Mouse (Mus musculus) adrenal gland, adult (tissue): Measurements from ENCODE around the gene Xrcc4.
A peak's percentile ranks its signal among the peaks of the same experiment; 100 is the strongest.
"Not testable (repeated sequence)": the region's sequence is repeated elsewhere in the genome, so short reads cannot be mapped to it uniquely, and the experiment has no call there.

Experiments
- DNase-seq, 2 experiments: peaks; one replicate each; pipeline ENCODE4 v3.0.0; 2022 to 2023; ENCODE audit warnings: low spot score in 1 of 2; ENCODE audit not compliant: inconsistent age in 2 of 2

The Xrcc4 gene

GRCm38 (mm10) chr13:90088962-90089824, at the start of gene Xrcc4, which contains the start of gene Tmem167:
TSS of gene Xrcc4 (minus strand) at chr13:90089608.
TSS of gene Tmem167 (plus strand) at chr13:90089123.
- peak; percentile 98 to 99 for DNase-seq

GRCm38 (mm10) chr13:90136156-90136910, 46.9 kb upstream of the Xrcc4 start:
- no peak for DNase-seq

- DNase-seq = no peak
Measured at GRCm38 (mm10) chr13:90111681-90112080, 22.3 kb upstream of the Xrcc4 start.

GRCm38 (mm10) chr13:90108746-90109145, 19.3 kb upstream of the Xrcc4 start:
- not testable (repeated sequence) for DNase-seq

DNA sequence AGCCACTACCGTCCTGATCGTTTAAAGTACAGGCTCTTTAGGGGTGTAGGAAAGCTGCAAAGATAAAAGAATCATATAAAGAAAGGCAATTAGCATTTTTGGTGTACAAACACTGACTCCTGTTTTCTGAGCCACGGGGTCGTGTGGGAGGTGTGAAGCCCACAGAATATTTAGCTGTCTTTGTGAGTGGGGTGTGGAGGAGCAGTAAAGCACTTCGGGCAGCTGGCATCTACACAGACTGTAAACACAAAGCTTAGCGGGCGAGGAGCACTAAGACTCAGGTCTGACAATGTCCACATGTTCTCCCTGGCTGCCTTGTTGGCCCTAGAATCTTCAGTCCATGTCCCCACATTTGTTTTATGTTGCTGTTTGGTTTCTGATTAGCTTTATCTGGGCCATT, 16.7 kb upstream of the Xrcc4 start:
- no peak for DNase-seq

GRCm38 (mm10) chr13:90101514-90101913, 12.1 kb upstream of the Xrcc4 start:
- no peak for DNase-seq

DNA sequence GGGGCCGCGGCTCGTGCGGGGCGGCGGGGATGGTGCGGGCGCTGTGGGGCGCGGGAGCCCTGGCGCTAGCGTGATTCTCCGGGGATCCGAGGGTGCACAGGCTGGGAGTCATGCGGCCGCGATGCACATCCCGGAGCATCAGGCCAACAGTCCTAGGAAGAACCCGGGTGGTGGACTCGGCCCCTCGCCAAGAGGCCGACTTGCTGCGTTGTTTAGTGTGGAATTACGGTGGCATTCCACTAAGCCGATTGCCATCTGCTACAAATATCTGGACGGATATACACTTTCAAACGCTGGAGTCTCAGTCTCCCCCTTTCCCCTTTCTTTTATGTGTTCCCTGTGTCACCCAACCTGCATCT, 396 bp upstream of the Xrcc4 start:
- DNase-seq = no peak

DNA sequence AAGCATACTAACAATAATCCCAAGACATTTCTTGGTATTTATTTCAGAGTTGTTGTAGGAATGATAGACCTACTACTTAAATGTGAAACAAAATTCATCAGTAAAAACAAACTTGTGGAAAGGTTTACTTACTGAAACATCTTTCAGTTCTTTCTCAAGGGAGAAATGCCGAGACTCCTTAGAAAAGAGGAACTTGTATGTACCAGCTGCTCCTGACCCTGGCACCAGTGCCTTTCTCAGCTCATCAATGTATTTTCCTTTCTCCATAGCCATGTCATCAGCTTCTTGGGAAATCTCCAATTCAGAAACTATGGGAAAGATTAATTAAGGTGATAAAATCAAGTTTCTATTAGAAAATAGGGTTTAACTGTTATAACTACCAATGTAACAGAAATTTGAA, 27.5 kb downstream of the Xrcc4 start:
- DNase-seq = no peak

GRCm38 (mm10) chr13:90052408-90052807, 37.0 kb downstream of the Xrcc4 start:
- DNase-seq = no peak

GRCm38 (mm10) chr13:90051735-90052134, 37.7 kb downstream of the Xrcc4 start:
- peak in 1 of 2 experiments; percentile 24 for DNase-seq

DNA sequence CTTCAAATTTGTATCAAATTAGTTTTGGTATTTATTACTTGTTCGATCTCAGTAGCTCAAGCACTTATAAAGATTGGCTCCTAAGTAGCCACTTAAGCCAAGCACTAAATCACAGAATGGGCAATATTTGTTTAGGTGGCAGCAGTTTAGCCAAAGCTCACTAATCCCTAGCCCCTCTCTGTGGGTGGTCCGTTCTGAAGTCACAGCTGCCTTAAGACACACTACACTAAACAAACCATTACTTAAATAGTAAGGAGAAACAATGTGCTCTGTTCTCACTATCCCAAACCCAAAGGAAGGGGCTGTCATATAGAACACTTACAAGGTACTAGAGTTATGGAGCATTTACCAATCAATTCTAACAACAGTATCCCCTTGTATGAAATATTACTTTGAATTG, 49.8 kb downstream of the Xrcc4 start:
- no peak for DNase-seq

DNA sequence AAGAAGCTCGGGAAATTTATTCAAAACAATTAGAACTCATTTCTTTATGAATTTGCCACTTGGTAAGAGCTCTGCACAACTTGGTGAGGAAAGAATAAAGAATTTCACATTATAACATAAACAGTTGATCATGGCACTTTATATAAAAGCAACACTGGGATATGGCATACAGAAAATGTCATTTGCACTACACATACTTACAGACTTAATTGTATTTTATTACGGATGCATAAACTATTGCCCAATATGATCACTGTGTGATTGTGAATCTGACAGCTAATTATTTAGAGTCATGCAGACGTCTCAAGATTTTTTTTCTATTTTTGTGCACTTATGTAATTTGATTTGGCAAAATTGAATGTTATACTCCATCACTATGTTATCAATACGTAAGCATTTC, 56.4 kb downstream of the Xrcc4 start:
- no peak for DNase-seq

DNA sequence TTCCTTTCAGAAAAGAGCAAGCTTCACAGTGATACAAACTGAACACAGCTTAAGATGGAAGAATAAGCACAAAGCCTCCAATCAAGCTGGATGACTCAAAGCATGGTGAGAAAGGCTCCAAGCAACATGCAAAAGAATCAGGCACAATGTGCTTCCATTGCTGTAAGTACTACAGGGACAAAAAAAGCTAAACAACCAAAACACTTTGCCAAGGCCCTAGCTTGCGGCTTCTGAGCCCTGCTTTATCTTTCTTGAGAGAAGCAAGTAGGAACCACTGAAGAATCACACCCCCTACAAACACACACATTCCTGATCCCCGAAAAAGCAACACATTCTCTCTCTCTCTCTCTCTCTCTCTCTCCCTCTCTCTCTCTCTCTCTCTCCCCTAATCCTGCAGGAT, 56.9 kb downstream of the Xrcc4 start:
- DNase-seq = no peak

GRCm38 (mm10) chr13:90030911-90031310, 58.5 kb downstream of the Xrcc4 start:
- DNase-seq = no peak

- DNase-seq = no peak
Measured at GRCm38 (mm10) chr13:90012620-90013019, 76.8 kb downstream of the Xrcc4 start.

- no peak for DNase-seq
Measured at GRCm38 (mm10) chr13:90012198-90012597, 77.2 kb downstream of the Xrcc4 start.

- no peak for DNase-seq
Measured at GRCm38 (mm10) chr13:90011129-90011528, 78.3 kb downstream of the Xrcc4 start.

DNA sequence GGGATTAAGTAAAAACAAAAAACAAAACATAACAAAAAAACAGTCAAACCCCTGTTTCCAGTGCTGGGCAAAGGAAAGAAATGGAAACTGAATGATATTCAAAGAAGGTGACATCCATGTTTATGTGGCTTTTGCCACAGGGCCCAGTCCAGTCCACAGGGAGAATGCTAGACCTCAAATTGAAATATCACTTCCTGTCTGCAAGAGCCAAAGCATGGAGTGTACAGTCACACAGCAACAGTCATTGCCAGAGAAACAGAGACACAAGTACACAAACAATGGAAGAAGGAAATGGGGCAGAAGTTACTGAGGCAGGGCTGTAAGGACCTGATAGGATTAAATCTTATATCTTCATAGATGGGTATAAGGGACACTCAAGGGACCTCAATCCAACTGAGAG, 79.6 kb downstream of the Xrcc4 start:
- DNase-seq = no peak

GRCm38 (mm10) chr13:90005561-90005960, 83.8 kb downstream of the Xrcc4 start:
- no peak for DNase-seq

GRCm38 (mm10) chr13:89997531-89997930, 91.9 kb downstream of the Xrcc4 start:
- no peak for DNase-seq

DNA sequence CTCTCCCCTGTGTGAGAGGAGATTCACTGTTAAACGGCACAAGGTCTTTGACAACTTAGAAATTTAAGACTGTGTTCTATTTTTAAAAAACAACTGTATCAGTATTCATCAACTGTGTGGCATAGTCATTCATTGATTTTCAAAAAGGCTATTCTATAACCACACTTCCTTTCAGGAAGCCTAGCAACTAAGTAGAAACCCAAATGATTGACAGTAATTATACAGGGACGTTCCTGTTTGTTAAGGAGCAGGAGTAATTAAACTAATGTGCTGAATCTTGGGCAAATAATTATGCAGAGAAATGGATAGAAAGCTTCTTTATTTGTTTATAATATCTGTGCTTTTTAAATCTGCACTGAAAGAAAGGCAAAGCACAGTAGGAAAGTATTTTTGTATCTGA, 103.3 kb downstream of the Xrcc4 start:
- DNase-seq = no peak

- no peak for DNase-seq
Measured at GRCm38 (mm10) chr13:89970940-89971339, 118.5 kb downstream of the Xrcc4 start.
